Mouse (Mus musculus) cortical plate, adult 2 months (tissue): ENCODE measurements around the gene Gm43951.

Experiments
- CTCF ChIP-seq: fragments of 200-500 bp; IDR thresholded peaks from 2 replicates; pipeline ENCODE4 v1.5.1; 2011; ENCODE audit warnings: mild to moderate bottlenecking, control low read depth, low read length; ENCODE audit not compliant: insufficient read depth; ENCODE audit errors: extremely low read depth
- POLR2A ChIP-seq: fragments of 200-500 bp; IDR thresholded peaks from 2 replicates; pipeline ENCODE4 v1.6.1; 2011; ENCODE audit warnings: mild to moderate bottlenecking, low read length, control low read depth; ENCODE audit not compliant: insufficient read depth; ENCODE audit errors: extremely low read depth

DNA sequence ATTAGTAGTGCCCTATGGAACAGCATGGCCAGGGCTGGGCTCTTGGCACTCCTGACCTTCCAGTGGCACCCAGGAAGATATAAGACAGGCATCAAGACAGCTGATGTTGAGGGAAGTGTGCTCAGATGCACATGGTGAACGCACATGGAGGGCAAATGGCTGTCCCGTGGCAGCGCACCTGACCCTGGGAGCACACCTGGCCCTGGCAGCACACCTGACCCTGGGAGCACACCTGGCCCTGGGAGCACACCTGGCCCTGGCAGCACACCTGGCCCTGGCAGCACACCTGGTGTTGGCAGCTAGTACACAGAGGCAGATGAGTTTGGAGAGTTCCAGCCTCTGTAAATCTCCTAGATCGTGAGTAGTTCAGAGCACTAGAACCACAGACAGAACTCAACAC lies 21.9 kb upstream of the Gm43951 start:
- TF ChIP-seq POLR2A (no peak), CTCF (no peak)
